Mouse (Mus musculus): ENCODE results near the gene Dnm3.

DNA sequence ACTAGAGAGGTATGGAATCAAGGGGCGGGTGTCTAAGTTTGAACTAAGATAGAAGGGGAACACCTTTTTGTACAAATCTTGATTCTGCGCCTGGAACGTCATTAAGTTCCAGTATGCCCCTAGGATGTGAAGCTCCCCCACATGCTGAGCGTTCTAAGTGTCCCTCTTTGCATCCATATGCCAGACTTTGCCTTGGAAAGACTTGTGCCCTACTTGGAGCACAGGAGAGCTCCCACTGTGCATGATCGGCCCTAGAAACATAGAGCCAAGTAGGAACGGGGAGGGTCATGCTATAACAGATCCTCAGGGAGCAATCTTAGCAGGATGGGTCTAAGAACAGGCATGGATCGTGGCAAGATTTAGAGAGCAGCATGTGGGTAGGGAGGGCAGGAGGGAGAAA, 395.1 kb downstream of the Dnm3 start:
- TF ChIP-seq CTCF (IDR thresholded peaks at IDR 0.05; ENCODE audit: borderline replicate concordance, extremely low read depth, insufficient read depth, insufficient read length) = no peak
- no peak for TF ChIP-seq POLR2A (IDR thresholded peaks at IDR 0.05; ENCODE audit: borderline replicate concordance, extremely low read depth, insufficient read depth, insufficient read length, poor library complexity, severe bottlenecking)
